Mouse (Mus musculus): ENCODE results near the gene Sf3b4.

The Sf3b4 gene

DNA sequence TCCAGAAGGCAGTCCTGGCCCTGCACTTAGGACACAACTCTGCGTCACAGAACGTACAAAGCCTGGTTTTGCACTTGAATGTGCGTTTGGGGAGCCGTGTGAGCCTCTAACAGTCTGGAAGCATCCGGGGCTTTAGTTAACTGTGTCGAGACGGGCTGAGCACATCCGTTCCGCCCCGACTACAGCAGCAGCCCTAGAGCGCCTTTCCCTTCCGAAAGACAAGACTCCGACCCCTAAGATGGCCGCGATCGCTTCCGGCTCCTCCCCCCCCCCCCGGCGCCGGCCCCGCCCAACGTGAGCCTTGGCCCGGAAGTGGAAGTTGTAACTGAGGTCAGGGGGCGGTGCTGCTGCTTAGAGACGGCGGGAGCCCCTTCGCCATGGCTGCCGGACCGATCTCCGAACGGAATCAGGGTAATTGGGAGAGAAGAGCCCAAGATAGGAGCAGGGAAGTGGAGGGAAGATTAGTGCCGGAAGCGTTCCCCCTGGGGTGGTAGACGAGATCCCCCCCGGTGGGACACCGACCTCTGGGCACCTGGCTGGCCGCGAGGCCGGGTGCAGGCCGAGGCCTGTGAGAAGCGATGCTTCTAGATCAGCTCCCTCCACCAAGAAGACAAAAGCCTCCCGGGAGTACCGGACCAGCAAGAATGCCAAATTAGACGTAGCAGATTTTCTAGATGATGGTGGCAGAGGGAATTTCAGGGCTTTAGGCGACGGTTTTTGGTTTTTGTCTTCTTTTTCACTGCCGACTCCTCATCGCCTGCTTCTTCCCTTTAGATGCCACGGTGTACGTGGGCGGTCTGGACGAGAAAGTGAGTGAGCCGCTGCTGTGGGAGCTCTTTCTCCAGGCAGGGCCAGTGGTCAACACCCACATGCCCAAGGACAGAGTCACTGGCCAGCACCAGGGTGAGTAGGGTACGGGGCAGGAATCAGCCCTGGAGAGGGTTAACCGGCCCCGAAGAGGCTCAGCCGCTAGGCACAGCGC lies at the start of gene Sf3b4:
Sf3b4 (plus strand) TSS at position 136 of the 982 bp plus-strand sequence.
- peak; percentile 90 to 94 for DNase-seq

DNA sequence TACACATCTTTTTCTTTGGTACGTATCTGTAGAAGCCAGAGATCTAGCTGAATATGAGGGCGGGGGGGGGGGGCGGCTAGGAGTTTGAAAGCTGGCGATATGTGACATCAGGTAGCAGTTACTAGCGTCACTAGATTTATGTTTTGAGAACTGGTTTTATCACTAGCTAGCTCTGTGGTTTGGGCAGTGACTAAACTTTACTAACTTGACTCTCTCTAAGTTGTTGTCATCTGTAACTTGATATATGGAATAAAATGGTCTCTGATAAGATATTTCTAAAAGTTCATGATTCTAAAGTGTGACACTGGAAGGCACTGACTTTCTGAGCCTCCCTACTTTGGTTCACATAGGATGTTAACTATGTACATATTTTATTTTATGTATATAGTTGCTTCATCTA lies 47.9 kb upstream of the Sf3b4 start:
- no peak for DNase-seq

DNA sequence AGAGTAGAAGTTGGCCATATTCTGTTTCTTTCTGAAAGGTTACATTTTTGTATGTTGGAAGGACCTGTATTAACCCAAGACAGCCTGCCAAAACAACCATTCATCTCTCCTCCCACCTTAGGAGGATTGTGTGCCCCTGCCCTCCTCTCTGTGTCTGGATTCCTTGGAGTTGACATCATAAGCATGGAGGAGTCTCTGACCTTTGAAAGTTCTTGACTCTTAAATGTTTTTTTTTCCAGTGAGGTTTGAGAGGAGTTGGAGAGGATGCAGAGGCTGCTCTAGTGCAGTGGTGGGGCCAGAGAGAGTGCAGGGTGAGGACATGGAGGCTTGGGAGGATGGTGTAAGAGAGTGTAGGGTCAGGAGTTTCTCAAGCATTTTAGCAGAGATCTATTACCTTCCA lies 44.0 kb upstream of the Sf3b4 start:
- DNase-seq: peak in 1 of 2 experiments; percentile 49

DNA sequence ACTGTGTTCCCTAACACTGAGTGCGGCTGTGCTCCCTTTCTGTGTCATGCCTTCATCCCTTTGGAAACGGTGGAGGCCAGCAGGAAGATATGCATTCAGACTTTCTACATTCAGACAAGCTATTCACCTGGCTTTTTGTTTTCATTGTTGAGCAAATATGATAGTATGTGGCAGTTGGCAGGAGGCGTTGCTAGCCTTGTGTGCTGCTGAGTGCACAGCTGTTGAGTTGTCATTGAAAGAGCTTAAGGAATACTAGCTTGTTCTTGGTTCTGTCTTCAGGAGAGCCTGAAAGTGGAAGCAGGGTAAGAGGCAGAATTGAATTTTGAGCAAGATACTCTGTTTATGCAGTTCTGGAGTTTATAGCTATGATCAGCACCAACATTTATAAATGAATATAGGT lies 39.7 kb upstream of the Sf3b4 start:
- no peak for DNase-seq

DNA sequence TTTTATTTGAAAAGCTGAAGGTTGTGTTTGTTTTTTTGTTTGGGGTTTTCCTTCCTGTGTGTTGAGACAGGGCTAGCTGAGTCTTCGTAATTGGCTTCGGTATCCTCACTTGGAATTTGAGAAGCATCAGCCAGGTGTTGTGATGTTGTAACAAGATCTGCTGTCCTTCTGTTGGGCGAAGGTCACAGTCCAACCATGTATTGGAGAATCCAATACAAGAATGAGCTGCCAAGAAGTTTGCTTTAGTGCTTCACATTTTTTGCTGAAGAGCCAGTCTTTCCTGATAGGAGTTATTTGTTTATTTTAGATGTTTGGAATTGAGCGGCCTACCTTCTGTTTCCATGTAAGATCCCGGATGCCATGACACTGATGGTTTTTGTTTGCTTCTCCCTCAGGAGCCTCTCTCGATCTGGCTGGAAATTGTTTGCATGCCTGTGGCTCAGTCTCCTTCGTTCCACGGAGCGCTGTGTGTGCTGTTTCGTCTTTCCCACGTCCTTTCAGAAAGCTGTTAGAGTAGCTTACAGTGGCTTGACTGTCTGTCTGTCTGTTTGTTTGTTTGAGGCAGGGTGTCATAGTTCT lies 38.7 kb upstream of the Sf3b4 start:
- peak; percentile 44 to 66 for DNase-seq

DNA sequence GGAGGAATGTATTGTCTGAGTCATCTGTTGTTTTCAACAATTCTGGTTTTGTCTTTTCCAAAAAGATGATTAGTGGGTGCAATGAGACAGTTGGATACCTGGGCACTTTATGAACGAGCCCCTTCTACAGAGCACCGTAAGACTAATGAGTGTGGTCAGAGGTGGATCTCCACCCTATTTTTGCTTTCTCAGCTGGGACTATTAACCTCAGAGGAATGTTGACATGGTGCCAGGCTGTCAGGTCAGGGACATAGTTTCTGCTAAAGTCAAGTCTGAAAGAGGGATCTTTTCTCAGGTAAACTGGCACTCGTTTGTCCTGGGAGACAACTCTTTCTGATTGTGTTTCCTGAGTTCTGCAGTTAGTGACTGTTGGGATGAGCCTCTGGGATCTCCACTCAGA lies 37.1 kb upstream of the Sf3b4 start:
- peak; percentile 83 to 88 for DNase-seq

DNA sequence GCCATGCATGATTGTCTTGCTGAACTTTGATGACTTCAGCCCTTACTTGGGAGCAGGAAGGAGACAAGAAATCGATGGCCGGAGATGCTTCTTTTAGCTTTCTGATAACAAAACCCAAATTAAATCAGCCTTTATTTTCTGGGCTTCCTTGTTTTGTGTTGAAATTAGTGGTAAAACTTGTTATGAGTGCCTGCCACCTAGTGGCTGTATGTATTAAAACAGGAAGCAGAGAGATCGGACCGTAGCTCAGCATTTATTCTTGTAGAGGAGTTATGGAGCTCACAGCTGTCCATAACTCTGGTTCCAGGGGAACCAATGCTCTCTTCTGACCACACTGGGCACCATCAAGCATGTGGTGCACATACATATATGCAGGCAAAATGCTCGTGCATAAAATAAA lies 24.2 kb upstream of the Sf3b4 start:
- peak; percentile 33 to 74 for DNase-seq

DNA sequence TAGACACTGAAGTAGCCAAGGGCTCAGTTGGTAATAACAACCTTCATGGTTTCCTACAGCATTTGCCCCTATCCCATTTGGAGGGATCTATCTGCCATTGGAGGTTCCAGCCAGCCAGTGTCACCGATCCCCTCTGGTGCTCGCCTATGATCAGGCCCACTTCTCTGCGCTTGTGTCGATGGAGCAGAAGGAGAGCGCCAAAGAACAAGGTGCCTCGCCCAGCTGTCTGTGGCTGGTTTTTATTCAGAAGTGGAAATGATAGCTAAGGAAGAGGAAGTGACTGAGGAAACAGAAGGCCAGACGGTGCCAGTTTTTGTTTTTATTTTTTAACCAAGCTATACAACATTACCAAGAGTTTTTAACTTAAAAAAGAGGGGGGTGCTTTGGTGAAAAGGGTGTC lies 20.3 kb upstream of the Sf3b4 start:
- no peak for DNase-seq

DNA sequence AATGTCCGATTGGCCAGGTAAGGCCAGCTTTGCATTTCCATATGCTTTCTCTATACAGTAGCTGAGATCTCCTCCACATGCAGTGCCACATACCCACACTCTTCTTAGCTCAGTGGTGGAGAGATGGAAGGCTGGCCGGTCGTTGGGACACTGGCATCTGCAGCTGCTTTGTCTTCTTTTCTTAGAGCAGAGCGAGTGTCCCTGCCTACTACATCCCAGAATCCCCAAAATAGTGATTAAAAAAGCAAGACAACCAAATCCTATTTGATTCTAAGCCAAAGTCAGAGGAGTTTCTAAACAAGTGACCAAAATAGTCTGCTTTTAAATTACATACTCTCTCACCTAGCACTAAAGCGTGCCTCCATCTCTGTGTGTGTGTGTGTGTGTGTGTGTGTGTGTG lies 19.5 kb upstream of the Sf3b4 start:
- no peak for DNase-seq

DNA sequence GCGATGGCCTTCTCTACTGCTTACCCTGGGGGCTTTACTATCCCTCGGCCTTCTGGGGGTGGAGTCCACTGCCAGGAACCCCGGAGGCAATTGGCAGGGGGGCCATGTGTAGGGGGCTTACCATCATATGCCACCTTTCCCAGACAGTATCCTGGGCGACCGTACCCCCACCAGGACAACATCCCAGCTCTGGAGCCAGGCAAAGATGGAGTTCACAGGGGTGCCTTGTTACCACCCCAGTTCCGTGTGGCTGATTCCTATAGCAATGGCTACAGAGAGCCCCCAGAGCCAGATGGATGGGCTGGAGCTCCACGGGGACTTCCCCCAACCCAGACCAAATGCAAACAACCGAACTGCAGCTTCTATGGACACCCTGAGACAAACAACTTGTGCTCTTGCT lies 16.6 kb upstream of the Sf3b4 start:
- DNase-seq: no peak

DNA sequence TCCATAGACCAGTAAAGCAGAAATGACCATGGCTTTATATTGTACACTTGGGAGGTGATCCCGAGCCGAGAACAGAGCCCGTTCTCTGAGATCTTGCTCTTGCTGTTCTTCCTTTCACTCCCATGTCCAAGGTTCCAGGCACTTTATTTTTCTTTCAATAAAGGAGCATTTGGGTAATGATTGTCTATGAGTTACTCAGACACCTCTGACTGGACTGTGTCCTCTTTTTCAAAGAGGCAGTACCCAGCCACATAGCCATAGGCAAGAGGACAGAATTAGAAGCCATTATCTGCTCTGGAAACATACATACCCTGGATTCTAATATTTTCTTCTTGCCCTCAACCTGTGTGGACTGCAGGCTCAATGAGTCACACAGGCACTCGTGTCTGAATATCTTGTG lies 12.3 kb upstream of the Sf3b4 start:
- DNase-seq: no peak

DNA sequence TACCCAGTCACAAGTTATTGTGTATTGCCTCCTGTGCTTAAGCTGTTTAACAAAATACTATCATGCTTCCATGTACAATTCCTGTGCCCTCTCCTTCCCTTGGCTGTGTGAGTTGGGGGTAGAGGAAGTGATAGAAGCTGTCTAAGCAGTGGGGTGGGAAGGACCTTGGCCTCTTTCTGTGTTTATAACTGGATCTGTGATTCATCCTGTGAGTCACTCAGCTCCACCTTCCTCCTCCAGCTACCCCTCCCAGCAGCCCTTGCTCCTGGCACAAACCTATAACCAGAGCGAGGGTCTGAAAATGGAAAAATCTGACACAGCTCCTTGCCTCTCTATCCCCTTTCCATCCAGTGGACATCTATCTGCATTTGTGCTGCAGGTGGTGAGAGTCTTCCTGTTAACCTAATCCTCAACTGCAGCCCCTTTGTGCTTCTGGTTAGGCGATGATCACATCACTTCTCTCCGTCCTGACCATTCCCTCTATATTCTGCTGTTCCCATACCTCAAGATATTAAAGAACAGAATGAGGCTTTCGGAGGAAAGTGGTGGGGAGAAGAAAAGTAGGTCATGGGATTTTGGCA lies 11.8 kb upstream of the Sf3b4 start:
- DNase-seq: peak; percentile 66 to 86

DNA sequence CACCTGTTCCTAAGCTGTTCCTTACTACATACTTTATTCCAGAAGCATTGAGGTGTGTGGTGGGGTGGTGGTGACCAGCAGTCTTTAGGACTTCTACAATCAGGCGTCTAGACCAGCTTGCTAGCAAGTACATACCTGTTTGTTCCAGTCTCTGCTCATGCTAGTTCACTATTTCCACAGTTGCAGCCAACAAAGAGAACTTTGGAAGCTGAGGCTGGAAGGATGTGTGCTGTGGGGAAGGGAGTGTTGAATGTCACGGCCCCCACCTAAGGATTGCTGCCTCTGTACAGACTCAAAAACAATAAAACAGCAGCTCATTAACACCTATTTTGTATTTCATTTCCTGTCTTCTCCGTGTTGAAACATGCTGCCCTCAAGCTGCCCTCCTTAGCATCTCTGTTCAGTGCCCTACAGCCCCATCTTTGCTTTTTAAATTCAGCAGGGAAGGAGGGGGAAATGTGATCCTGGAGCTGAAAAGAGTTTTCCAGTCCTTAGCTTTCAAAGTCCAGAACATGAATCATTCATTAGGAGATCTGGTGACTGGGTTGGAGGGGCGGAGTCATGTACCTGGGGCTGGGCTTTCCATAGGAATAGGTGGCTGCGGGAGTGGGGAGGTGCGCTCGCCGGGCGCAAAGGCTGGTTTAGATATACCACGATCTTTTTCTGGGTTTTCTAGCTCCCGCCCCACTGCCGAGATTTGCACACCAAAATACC lies 11.2 kb upstream of the Sf3b4 start:
- peak; percentile 90 to 94 for DNase-seq

DNA sequence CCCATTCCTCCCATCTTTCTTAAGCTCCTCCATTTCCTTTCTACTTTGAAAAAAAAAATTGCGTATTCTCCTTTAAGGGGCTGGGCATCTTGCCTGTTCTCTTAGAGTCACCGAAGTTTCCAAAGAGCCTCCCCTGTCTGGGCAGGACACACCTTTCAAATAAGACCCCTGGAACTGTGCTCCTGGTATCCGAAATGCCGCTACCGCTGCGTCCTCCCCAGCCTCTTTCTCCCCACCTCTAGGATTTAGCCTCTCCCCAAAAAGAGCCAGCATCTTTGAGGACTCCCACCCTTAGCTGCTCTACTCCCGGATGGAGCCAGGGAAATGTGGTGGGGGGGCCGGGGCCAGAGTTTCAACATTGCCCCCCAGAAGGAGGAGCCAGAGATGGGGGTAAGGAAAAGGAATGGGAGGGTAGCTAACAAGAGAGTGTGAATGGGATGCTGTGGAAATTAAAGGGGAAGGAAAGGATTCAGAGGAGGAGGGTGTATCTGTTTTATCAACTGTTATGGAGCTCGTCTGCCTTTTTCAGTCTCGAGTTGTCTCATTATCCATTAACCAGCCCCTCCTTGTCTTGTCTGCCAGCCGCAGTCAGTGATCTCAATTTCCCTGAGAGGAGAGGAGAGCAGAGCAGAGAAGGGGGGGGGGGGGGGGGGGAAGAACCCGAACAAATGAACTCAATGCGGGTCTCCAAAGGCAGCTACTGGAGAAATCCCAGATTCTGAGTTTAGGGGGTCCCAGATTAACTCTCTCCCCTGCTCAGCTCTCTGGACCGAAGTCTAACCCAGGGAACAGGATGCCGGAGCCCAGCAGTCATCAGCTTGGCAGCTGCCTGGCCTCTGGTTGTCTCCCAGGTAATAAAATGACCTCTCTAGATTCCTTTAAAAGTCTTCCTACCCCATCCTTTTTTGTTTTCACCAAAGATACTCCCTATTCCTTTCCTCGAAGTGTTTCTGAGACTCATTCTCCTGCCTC lies 10.0 kb upstream of the Sf3b4 start, which contains the start of gene Mtmr11:
Mtmr11 (plus strand) TSS at position 136 of the 972 bp plus-strand sequence.
- peak; percentile 67 to 71 for DNase-seq

DNA sequence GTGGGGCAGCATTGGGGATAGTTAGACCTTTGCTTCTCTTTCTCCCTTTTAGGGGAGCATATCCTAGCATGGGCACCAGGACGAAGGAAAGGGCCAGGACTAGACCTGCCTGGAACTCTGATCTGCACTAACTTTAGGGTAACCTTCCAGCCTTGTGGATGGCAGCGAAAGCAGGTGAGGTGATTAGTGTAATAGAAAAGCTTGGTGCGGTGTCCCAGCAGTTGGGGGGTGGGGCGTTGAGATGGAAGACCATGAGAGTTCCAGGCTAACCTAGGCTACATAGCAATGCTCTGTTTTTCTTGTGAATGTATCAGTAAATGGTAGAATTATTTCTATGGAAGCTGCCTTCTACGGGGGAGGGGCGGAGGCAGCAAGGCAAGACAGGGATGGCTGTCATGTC lies 9.1 kb upstream of the Sf3b4 start:
- DNase-seq: no peak

DNA sequence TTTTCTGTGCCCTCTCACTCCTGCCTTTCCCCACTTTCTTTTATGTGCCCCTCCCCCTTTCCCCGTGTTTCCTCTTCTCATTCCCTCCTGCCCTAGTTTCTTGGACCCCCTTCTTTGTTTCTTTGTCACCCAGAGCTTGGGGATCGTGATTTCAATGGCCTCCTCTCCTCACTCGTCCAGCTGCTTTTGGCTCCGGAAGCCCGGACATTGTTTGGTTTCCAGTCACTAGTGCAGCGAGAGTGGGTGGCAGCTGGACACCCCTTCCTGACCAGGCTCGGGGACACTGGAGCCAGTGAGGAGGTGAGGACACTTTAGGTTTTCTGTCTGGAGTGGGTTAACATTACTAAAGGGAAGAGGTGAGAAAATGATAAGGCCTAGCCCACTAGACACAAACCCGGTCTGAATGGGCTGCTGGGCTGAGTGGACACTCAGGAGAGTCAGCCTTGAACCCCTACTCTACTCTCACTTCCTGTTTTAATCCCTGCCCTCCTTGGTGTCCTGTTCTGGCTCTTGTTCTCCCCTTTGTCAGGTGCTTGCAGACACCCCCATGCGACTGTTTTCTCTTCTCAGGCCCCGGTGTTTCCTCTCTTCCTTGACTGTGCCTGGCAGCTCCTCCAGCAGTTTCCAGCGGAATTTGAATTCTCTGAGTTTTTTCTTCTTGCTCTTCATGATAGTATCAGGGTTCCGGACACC lies 3.5 kb upstream of the Sf3b4 start:
- no peak for DNase-seq

DNA sequence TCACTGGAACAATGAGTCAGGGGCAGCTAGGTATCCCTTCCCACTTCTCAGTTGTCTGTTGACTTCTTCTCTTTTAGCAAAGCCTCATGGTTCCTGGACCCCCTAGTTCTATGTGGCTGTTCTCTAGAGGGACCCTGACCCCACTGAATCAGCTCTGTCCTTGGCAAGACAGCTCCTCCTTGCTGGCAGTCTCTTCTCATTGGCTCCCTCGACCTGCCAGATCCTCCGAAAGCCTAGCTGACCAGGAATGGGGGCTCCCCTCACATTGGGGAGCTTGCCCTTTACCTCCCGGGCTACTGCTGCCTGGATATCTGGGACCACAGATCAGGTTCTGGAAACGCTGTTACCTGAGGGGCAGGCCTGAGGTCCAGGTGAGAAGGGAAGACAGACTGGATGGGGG lies 1.9 kb upstream of the Sf3b4 start:
- DNase-seq: peak in 1 of 2 experiments; percentile 40

DNA sequence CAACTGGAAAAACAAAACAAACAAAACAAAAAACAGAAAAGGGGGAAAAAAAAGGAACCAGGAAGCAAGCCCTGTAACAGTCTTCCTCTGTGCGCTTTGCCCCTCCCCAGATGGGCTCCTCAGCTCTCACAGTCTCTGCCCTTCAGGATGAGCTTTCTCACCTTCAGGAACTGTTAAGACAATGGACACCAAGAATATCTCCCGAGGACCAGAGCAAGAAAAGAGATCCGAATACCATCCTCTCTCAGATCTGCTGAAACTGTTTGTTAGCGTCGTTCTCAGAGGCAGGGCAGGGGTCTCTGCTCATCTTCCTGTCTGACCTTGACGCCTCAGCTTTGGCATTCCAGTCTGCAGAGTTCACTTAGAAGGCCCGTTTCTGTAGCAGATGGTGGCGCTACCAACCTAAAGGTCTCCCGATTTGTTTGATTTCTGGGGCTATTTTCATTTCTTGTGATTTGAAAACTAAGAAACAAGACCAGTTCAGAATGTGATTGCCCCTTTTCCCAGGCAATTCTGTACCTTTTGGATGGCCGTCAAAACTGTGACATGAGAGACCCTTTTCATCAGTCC lies 1.1 kb upstream of the Sf3b4 start:
- DNase-seq: peak in 1 of 2 experiments; percentile 41

DNA sequence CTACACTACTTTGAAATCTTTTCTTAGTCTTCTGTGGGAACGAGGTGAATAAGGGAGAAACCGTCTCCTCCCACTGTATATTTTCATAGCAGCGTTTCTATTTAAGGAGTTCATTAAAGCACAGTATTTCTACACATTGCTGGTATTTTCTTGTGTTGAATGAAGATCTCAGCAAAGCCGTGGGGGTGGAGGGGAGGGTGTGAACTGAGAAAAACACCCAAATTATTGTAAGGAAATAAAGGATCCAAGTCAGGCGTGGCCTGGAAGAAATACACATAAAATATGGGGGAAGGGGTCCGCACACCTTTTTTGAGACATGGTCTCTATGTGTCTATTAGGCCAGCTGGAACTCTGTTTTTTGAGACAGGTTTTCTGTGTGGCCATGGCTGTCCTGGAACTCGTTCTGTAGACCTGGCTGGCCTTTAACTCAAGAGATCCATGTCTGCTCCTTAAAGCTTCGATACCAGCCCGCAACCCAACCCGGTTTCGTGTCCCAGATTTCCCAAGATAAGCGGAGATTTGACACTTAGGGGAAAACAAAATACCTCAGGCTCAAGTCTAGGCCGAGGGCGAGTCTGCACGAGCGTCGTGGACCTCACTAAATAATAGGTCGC lies 442 bp upstream of the Sf3b4 start:
- DNase-seq: no peak

DNA sequence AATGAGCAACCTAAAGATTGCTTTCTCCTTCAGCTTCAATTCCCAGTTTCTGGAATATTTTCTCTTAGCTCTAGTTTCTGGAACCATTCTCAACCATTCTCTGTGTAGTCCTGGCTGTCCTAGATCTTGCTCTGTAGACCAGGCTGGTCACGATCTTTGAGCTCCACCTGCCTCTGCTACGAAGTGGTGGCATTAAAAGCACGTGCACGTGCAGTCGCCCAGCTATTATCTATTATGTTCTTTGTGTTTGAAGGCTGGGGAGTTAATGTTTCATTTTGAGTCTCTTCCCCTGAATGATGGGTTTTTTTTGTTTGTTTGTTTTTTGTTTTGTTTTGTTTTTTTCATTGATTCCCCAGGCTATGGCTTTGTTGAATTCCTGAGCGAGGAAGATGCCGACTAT lies 1.1 kb downstream of the Sf3b4 start:
- DNase-seq: no peak

Measured in kidney, postnatal 25 days (tissue).